Mouse (Mus musculus) liver, postnatal 0 days (tissue): ENCODE results near the gene Dhdds.

Experiments
- CTCF ChIP-seq: sonication (generic); IDR thresholded peaks from 2 replicates; pipeline ENCODE4 v1.5.1; 2016; ENCODE audit warnings: antibody characterized with exemption, low read depth
- EP300 ChIP-seq: IDR thresholded peaks from 2 replicates; pipeline ENCODE4 v1.6.1; 2016; ENCODE audit warnings: antibody characterized with exemption, low read depth, mild to moderate bottlenecking

DNA sequence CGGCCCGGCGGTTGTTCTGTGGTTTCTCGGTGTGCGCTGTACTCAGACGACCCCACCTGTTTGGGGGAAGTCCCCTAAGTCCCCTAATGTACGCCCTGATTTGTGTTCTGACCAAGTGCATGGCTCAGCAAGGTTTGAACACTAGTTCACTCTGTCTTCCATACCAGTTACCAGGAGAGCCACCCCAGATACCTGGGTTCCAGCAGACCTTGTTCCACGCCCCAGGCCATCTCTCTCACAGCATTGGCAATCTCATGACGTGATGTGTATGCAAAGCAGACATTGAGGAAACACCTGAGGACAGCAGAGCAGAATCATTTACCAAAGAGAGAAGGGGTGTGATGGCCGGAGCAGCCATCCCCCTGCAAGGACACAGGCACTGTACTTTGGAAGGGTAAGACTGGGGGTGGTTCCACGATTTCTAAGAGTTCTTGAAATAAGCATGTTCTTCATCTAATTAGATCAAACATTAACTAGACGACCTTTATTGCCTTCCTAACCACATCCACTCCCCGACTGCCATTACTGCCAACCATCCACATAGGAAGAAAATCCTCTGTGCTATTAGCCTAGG lies 9.5 kb downstream of the Dhdds start:
- TF ChIP-seq CTCF (no peak), EP300 (no peak)
